Mouse (Mus musculus) myocyte (in vitro differentiated cells): ENCODE results near the gene Snx3. TPM values are rescaled to one million over a fixed set of nuclear protein-coding genes. Genes with fewer than 3 reads are reported as not detected.

Source experiments
- H3K27me3 ChIP-seq: one replicate; pipeline ENCODE4 v1.6.1; 2011; ENCODE audit not compliant: control insufficient read depth, insufficient read depth, insufficient read length
- H3K36me3 ChIP-seq: one replicate; pipeline ENCODE4 v1.6.1; 2011; ENCODE audit not compliant: control insufficient read depth, insufficient read depth
- H3K4me2 ChIP-seq: one replicate; pipeline ENCODE4 v1.6.1; 2011; ENCODE audit warnings: low read depth, control low read depth
- H3K4me3 ChIP-seq: one replicate; pipeline ENCODE4 v1.5.1; 2011; ENCODE audit warnings: mild to moderate bottlenecking, control low read depth, moderate library complexity
- H3K79me2 ChIP-seq: one replicate; pipeline ENCODE4 v1.6.1; 2011; ENCODE audit not compliant: control insufficient read depth, insufficient read depth
- H3ac ChIP-seq: one replicate; pipeline ENCODE4 v1.6.1; 2011; ENCODE audit not compliant: control insufficient read depth, insufficient read length
- CEBPB ChIP-seq: IDR thresholded peaks from 2 replicates; pipeline ENCODE4 v1.6.1; 2011; ENCODE audit warnings: mild to moderate bottlenecking, moderate library complexity; ENCODE audit not compliant: poor library complexity, insufficient read depth, severe bottlenecking
- E2F4 ChIP-seq: IDR thresholded peaks from one replicate; pipeline ENCODE4 v1.6.1; 2011; ENCODE audit warnings: mild to moderate bottlenecking, control low read depth, moderate library complexity; ENCODE audit not compliant: insufficient read depth
- MAX ChIP-seq: IDR thresholded peaks from one replicate; pipeline ENCODE4 v1.6.1; 2011; ENCODE audit warnings: low read depth, mild to moderate bottlenecking, control low read depth
- MYOD1 ChIP-seq, 3 experiments: IDR thresholded peaks; one replicate each; pipeline ENCODE4 v1.6.1; 2011; ENCODE audit warnings: control low read depth in 2 of 3, low read depth in 2 of 3, mild to moderate bottlenecking in 2 of 3, moderate library complexity in 1 of 3; ENCODE audit not compliant: insufficient read length in 2 of 3, control insufficient read depth in 1 of 3
- MYOG ChIP-seq, 3 experiments: IDR thresholded peaks; one replicate each; pipeline ENCODE4 v1.6.1; 2011; ENCODE audit warnings: control low read depth in 2 of 3, low read depth in 2 of 3, mild to moderate bottlenecking in 2 of 3; ENCODE audit not compliant: insufficient read length in 2 of 3, control insufficient read depth in 1 of 3, insufficient read depth in 1 of 3
- POLR2A ChIP-seq: IDR thresholded peaks from one replicate; pipeline ENCODE4 v1.6.1; 2011; ENCODE audit warnings: low read depth, mild to moderate bottlenecking, control low read depth, moderate library complexity; ENCODE audit not compliant: insufficient read length
- POLR2AphosphoS2 ChIP-seq: IDR thresholded peaks from one replicate; pipeline ENCODE4 v1.6.1; 2011; ENCODE audit warnings: low read depth, control low read depth; ENCODE audit not compliant: insufficient read length
- REST ChIP-seq: IDR thresholded peaks from one replicate; pipeline ENCODE4 v1.6.1; 2011; ENCODE audit warnings: mild to moderate bottlenecking, control low read depth, moderate library complexity; ENCODE audit not compliant: insufficient read depth, insufficient read length
- SRF ChIP-seq: IDR thresholded peaks from one replicate; pipeline ENCODE4 v1.6.1; 2011; ENCODE audit warnings: low read depth; ENCODE audit not compliant: control insufficient read depth, insufficient read length
- TCF12 ChIP-seq: IDR thresholded peaks from one replicate; pipeline ENCODE4 v1.6.1; 2011; ENCODE audit warnings: mild to moderate bottlenecking, control low read depth; ENCODE audit not compliant: poor library complexity, insufficient read depth, severe bottlenecking
- TCF3 ChIP-seq: IDR thresholded peaks from one replicate; pipeline ENCODE4 v1.6.1; 2011; ENCODE audit warnings: low read depth, control low read depth; ENCODE audit not compliant: insufficient read length
- USF1 ChIP-seq: IDR thresholded peaks from one replicate; pipeline ENCODE4 v1.6.1; 2011; ENCODE audit warnings: low read depth, mild to moderate bottlenecking, control low read depth, moderate library complexity
- polyA plus RNA-seq: library from polyadenylated mRNA; unstranded; fragments of >200 nt; fragmentation: generic; extraction: Trizol; gene quantifications from one replicate; pipeline ENCODE4 v1.2.1, GENCODE M21; 2012; ENCODE audit warnings: missing spikeins

Gene Snx3
- polyA plus RNA-seq, 1 experiment = 251 TPM

DNA sequence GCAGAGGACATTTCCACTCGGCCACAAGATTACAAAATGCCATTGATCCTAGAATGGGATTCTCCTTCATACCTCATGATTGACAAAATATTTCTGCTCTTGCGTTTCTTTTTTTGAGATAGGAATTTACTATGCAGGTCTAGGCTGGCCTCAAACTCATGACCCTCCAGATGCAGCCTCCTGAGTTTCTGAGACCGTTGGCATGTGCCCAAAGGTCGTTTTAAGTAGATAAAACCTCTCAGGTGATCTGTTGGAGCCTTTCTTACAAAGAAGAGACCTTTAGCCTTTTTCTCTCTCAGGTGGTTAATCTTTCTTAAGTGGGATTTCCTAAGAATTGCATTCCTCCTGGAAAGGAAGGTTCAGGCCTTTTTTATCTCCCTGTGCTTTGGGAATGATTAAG, 8.8 kb upstream of the Snx3 start:
- Histone ChIP-seq H3K27me3 (no peaks in the 10 kb centered on the region), H3K36me3 (no peaks in the 10 kb centered on the region), H3K79me2 (no peaks in the 10 kb centered on the region), H3K4me3 (no peak overlapping the region), H3ac (no peak overlapping the region), H3K4me2 (no peak overlapping the region)
- TF ChIP-seq E2F4 (no peak), TCF3 (no peak), POLR2AphosphoS2 (no peak), USF1 (no peak), MYOG (IDR thresholded peaks at IDR 0.05; ENCODE audit: control insufficient read depth in 1 of 3, insufficient read depth in 1 of 3, insufficient read length in 2 of 3, low read depth in 2 of 3) (no peak), POLR2A (no peak), TCF12 (no peak), CEBPB (no peak), MYOD1 (IDR thresholded peaks at IDR 0.05; ENCODE audit: control insufficient read depth in 1 of 3, insufficient read length in 2 of 3, low read depth in 2 of 3) (no peak), SRF (no peak), REST (no peak)

DNA sequence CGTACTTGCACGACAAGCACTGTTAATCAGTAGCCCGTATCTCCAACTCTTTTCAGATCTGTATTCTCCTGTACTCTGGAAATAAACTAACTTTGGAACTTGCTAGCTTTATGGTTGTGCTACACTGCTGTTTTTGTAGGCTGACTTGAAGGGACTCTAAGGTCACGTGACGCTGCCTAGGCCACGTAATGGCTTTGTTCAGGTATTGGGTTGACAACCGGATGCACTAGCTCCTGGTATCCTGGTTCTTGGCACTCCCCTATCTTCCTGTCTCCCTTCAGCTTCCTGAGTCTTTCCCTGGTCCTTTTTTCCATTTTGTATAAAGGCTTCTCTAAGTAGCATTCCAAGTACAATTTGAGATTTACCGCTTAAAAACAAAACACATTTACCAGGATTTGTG, 1.2 kb upstream of the Snx3 start:
- Histone ChIP-seq H3K27me3 (no peaks in the 10 kb centered on the region), H3K79me2 (peaks cover 32% of the 10 kb centered on the region), H3K4me2 (no peak overlapping the region), H3ac (no peak overlapping the region), H3K4me3 (no peak overlapping the region), H3K36me3 (no peaks in the 10 kb centered on the region)
- TF ChIP-seq POLR2AphosphoS2 (no peak), POLR2A (no peak), USF1 (no peak), E2F4 (no peak), REST (no peak), CEBPB (no peak), MYOD1 (IDR thresholded peaks at IDR 0.05; ENCODE audit: control insufficient read depth in 1 of 3, insufficient read length in 2 of 3, low read depth in 2 of 3) (no peak), TCF3 (no peak), MYOG (IDR thresholded peaks at IDR 0.05; ENCODE audit: control insufficient read depth in 1 of 3, insufficient read depth in 1 of 3, insufficient read length in 2 of 3, low read depth in 2 of 3) (no peak), MAX (no peak), TCF12 (no peak), SRF (no peak)

DNA sequence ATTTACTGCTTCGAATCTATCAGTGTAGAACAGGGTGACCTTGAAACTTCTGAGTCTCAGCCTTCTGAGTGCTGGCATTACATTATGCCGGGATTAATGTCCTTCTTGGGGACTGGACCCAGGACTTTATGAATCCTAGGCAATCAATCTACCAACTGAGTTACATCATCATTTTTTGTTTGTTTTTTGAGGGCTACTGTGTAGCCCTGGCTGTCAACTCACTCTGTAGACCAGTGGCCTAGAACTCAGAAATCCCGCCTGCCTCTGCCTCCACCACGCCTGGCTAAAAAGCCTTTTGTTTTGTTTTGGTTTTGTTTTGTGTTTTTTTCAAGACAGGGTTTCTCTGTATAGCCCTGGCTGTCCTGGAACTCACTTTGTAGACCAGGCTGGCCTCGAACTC, 669 bp upstream of the Snx3 start:
- peak overlapping the region; percentile 61 for H3K4me3 ChIP-seq
- peak overlapping the region; percentile 73 for H3K4me2 ChIP-seq

DNA sequence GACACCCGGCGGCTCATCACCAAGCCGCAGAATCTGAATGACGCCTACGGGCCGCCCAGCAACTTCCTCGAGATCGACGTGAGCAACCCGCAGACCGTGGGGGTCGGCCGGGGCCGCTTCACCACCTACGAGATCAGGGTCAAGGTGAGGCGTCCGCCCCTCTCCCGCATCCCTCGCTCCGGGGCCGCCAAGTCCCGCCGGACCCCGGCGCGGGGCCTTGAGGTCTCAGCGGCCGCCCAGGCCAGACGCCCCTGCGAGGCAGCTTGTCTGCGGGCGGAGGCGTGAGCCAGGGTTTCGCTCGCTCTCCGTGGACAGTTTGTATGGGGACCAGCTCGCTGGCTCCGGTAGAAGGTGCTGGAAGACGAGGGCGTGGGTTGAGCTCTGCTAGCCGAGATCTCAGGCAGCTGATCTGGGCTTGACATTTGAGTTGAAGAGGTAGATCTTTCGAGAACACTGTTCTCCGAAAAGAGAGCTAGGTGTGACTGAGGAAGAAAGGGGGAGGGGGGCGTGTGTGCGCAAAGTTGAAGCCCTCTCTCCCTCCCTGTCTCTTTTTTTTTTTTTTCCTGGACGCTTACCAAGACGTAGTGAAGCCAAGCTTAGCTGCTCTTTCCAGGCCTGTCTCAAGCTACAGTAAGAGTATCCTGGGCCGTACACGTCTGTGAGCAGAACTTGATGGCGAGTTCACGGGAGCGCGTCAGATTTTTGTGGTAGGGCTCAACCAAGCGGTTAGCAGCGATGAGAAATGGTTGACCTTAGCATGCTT, 700 bp downstream of the Snx3 start:
- Histone ChIP-seq H3K27me3 (no peaks in the 10 kb centered on the region), H3ac (peak overlapping the region; percentile 39), H3K36me3 (no peaks in the 10 kb centered on the region), H3K4me3 (peak overlapping the region; percentile 61), H3K79me2 (peaks cover 51% of the 10 kb centered on the region), H3K4me2 (peak overlapping the region; percentile 90)
- TF ChIP-seq MAX (no peak), POLR2AphosphoS2 (no peak), POLR2A (no peak), USF1 (no peak), TCF3 (no peak), MYOD1 (IDR thresholded peaks at IDR 0.05; ENCODE audit: control insufficient read depth in 1 of 3, insufficient read length in 2 of 3, low read depth in 2 of 3) (no peak), E2F4 (no peak), MYOG (IDR thresholded peaks at IDR 0.05; ENCODE audit: control insufficient read depth in 1 of 3, insufficient read depth in 1 of 3, insufficient read length in 2 of 3, low read depth in 2 of 3) (no peak), REST (no peak), SRF (no peak), TCF12 (no peak), CEBPB (no peak)

More for the DNA sequence above, 669 bp upstream of the Snx3 start:
- no peak overlapping the region for H3ac ChIP-seq
- peaks cover 37% of the 10 kb centered on the region for H3K79me2 ChIP-seq
- TF ChIP-seq E2F4 = no peak
- no peak for TF ChIP-seq MYOD1 (IDR thresholded peaks at IDR 0.05; ENCODE audit: control insufficient read depth in 1 of 3, insufficient read length in 2 of 3, low read depth in 2 of 3)
- TF ChIP-seq POLR2A = no peak
- no peak for TF ChIP-seq CEBPB
- no peak for TF ChIP-seq TCF12
- no peak for TF ChIP-seq REST
- no peak for TF ChIP-seq TCF3
- TF ChIP-seq USF1 = no peak
- TF ChIP-seq POLR2AphosphoS2 = no peak
- TF ChIP-seq MAX = no peak
- no peak for TF ChIP-seq MYOG (IDR thresholded peaks at IDR 0.05; ENCODE audit: control insufficient read depth in 1 of 3, insufficient read depth in 1 of 3, insufficient read length in 2 of 3, low read depth in 2 of 3)
- no peak for TF ChIP-seq SRF
- no peaks in the 10 kb centered on the region for H3K36me3 ChIP-seq
- H3K27me3 ChIP-seq = no peaks in the 10 kb centered on the region
